Mouse (Mus musculus) frontal cortex, adult 2 months (tissue): ENCODE measurements at regions not wholly inside any gene's neighbourhood (a gene's known extent, or its start where the extent isn't known, plus 50 kb on each side); places are given as distances from the start of the nearest gene placed in this dataset.

Source experiments
- DNase-seq, 2 experiments: peaks; one replicate each; pipeline ENCODE4 v3.0.0; 2022; ENCODE audit warnings: low spot score in 1 of 2; ENCODE audit errors: extremely low spot score in 1 of 2

DNA sequence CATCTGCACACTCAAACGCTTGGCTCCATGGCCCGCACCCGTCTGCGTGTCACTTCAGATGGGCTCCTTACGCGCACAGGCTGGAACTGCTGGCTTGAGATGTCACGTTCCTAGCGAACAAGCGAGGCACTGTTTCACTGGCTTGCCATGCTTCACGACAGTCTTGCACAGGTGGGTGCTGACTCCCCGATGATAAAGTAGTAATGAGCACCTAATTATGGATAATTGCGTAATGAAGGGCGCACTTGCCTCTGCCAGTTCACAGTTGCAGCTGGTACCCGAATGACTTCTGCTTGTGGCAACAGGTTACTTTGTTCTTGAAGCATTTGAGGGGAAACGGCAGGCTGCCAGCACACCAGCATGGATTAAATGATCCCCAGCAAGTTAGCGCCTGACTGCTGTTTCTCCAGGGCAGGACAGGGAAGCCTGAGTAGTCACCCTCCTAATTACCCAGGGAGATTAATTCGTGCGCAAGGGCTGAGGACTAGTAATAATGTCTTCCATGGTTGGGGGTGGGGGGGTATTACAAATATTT, 335.1 kb downstream of the Pmp22 start:
- no peak for DNase-seq

DNA sequence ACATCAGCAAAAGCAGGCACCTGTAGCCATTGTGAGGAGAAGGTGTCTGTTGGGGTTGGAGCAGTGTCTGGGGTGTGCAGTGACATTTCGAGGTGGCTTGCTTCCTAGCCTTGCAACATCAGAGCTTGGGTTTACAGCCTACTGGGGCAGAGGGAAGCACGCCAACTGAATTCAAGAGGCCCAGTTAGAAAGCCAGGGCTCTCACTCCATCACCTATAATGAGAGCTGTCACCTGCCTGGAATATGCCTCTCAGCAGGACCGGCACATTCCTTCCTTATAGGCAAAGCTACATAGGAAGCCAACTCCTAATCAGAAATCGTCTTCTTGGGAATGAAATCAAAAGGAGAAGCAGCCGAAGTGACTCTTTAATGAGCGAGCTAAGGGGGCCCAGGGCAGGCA, 337.2 kb downstream of the Pmp22 start:
- no peak for DNase-seq

DNA sequence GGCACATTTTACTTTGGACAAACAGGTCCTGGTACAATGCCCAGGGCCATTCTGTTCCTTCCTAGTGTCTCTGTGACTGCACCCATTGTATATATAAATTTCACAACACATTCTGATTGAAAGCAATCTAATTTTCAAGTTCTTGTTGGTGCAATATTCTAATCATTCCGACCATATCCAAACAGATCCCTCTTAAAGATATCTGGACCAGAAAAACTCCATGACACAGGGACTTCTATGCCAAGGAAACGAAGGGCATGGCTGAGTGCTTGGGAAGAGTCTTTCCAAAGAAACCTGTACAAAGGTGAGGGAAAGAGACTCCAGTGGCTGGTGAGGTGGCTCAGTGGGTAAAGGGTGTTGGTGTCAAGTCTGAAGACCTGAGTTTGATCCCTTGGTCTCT, 337.8 kb downstream of the Pmp22 start:
- no peak for DNase-seq

DNA sequence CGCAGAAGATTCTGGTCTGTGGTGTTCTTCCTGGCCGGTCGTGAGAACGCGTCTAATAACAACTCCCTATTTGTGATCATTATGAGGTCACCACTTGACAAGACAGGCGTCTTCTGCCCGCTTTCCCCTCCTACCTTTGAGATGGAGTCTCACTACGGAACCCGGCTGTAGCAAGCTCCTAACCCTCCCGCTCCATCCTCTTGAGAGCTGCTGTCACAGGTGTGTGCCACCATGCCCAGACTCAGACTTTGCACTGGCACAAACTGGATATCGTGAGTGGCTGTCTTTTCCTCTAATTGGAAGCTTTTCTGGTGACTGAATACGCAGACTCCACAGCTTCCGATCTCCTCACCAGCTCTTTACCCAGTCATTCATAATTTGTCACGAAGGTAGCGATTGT, 346.0 kb downstream of the Pmp22 start:
- no peak for DNase-seq

GRCm38 (mm10) chr11:63481676-63482310, 353.0 kb downstream of the Pmp22 start:
- DNase-seq, result no peak

DNA sequence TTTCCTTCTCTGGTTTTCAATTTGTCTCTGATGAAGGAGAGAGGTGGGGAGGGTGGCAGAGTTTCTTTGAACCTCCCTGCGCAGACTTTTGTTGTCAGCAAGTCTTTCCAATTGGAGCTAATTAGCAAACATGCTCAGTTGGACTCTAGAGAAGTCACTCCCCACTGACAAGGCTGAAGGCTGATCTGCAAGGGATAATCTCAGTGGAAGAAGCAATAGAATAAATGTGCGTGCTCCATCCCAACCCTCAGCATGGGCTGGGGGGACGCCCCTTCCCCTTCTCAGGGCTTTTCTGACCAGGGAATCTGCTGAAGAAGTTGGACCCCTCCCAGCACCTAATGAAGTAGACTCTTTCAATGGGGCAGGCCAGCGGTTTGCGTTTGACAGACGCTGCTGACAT, 353.8 kb downstream of the Pmp22 start:
- DNase-seq, result no peak

- no peak for DNase-seq
These were observed 358.4 kb downstream of the Pmp22 start for GRCm38 (mm10) chr11:63487203-63487602.

DNA sequence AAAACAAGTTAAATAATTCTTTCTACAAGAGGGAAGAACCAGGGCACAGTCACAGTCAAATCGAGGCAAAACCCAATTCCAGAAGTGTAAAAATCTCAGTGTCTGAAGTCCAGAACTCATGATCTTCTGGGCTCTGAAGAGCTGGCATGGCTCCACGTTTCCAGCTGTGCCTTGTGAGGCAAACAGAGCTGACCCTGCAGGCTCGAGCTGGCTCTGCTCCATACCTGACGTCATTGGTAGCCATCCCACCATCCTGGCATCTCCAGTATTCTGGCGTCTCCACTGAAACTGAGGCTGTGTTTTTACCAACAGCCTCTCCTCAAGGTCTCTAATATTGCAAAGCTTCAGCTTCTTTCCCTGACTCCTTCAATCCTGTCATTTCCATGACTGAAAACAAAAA, 373.4 kb downstream of the Pmp22 start:
- DNase-seq, result peak; percentile 1 to 6

GRCm38 (mm10) chr11:63507387-63507786, 378.6 kb downstream of the Pmp22 start:
- no peak for DNase-seq

DNA sequence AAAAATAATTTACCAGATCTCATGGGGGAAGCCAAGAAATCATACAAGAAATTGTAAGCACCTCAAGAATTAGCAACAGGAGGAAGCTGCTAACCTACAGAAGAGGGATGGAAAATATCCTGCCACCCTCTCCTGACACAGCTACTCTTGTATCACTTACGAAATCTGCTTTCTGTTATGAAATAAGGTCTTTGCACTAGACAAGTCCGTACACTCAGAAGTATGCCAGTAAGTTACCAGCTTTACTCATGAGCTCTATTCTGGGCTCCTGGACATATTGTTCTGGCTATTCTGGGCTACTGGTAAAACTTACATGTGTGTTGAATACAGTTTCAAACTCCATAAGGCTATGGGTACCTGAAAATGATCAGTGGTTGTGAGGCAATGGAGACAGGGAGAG, 379.9 kb downstream of the Pmp22 start:
- no peak for DNase-seq

DNA sequence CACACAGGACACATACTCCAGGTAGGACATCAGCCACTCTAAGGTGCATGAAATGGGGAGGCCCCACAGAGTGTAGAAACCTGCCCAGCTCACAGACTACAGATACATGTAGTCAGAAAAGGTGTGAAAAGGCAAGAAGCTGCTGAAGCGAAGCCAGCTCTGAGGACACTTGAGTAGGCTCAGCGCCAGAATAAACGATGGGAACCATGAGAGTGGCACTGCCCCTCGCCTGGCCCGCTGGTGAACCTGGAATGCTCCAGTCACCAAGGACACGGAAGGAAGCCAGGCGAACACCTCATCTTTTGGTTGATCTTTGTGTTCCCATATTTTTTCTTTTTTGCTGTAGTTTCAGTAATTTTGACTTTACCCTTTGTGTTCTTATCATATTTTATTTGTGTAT, 381.8 kb downstream of the Pmp22 start:
- DNase-seq, result no peak

DNA sequence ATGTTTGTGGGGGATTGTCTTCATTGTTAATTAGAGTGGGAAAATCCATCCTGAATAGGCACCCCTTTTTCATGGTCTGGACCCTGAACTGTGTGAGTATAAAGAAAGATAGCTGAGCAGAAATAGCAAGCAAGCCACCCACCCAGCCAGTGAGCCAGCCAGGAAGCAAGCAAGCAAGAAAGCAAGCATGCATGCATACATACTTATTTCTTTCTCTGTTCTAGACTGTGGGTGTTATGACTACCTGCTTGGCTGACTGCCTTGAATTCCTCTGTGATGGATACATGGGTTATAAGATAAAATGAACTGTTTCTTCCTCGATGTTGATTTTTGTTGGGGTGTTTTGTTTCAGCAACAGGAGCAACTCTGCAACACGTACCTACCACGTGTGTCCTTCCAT, 385.8 kb downstream of the Pmp22 start:
- DNase-seq, result peak in 1 of 2 experiments; percentile 40

- no peak for DNase-seq
These were observed 390.1 kb downstream of the Pmp22 start for GRCm38 (mm10) chr11:63518847-63519246.

GRCm38 (mm10) chr11:63524254-63524653, 395.5 kb downstream of the Pmp22 start:
- DNase-seq, result no peak

GRCm38 (mm10) chr11:63525431-63525830, 396.6 kb downstream of the Pmp22 start:
- no peak for DNase-seq

DNA sequence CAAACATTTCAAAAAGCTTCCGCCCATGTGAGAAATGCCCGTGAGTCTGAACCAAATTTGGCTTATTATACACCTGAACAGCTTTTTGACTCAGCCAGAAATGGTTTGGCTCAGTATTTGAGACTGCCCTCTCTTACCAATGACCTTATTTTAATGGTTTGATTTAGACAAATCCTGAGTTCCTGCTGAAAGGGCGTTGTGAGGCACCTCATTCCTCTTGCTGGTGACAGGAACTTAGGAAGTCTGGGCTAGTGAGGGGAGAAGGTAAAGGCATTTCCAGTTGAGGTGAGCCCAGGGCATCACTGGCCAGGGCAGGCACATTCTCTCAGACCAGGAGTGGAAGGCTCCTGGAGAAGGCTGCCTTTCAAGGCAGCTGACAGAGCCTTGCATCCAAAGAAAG, 396.1 kb downstream of the Hs3st3b1 start:
- DNase-seq, result no peak

DNA sequence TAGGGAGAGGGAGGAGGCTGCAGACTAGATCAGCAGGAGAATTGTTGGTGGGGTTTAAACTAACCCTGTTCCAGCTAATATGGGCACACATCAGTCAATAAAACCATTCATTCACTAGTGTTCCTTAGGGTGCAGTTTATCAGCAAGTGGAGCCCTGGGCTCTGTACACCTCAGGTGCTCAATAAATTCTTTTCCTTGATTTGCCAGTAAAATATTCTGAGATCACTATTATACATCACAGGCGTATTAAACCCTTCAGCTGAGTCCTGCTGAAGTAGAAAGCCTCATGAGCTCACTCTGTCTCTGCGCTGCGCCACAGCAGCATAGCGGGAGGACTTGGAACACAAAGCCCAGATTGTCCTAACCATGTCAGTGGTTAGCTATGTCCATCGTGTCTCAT, 389.3 kb downstream of the Hs3st3b1 start:
- DNase-seq, result no peak

- DNase-seq, result no peak
These were observed 388.4 kb downstream of the Hs3st3b1 start for GRCm38 (mm10) chr11:63533555-63534200.

GRCm38 (mm10) chr11:63537693-63538092, 384.4 kb downstream of the Hs3st3b1 start:
- no peak for DNase-seq

DNA sequence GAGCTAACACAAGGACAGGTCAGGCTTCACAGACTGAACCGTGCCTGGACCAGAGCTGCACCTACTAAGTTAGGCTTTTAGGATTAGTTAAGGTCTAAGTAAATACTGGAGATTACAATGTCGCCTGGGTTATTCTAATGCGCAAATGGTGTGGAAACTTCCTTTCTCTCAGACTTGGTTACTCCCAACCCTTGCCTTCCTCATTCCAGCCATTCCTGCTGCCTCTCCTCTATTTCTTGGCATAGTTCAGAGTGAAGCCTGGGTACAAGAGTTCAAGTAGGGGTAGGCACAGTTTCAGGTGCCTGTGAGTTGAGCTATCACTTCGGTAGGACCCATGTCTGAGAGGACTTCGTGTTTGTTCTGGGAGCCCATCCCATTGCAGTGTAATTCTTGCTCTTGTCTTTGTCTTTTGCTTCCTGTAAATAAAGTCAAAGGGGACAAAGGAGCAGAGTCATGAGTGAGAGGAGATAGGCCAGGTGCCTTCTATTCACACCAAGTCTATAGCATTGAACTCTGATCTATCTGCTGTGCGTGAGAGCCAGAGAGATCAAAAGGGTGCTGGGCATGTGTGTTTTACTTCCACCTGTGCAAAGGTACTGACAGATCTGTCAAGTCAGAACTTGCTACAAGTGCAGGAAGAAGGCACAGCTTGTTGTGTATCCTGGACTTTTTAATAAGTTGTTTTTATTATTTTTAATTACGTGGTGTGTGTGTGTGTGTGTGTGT, 378.0 kb downstream of the Hs3st3b1 start:
- no peak for DNase-seq

- DNase-seq, result no peak
These were observed 376.6 kb downstream of the Hs3st3b1 start for GRCm38 (mm10) chr11:63545516-63545915.

DNA sequence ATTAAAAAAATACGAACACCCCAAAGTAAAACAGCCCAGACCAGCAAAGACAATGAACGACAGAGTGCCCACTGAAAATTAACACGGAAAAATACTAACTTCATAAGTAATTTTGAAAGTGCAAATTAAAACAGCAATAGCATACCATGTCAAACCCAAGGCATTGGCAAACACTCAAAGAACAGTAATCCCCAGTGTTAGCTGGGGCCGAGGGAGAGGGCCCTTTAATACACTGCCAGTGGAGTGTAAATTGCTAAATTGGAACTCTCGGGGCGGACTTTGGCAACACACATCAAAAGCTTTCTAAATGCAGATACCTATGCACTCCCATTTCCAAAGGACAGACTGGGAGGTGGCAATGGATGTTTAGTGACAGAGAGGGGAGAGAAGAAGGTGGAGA, 361.6 kb downstream of the Hs3st3b1 start:
- no peak for DNase-seq
